Mouse (Mus musculus): ENCODE data around the gene B4galnt2. TPM values are rescaled to one million over a fixed set of nuclear protein-coding genes. Genes with fewer than 3 reads are reported as not detected.

B4galnt2 gene
- polyA plus RNA-seq, 1 experiment: not detected

DNA sequence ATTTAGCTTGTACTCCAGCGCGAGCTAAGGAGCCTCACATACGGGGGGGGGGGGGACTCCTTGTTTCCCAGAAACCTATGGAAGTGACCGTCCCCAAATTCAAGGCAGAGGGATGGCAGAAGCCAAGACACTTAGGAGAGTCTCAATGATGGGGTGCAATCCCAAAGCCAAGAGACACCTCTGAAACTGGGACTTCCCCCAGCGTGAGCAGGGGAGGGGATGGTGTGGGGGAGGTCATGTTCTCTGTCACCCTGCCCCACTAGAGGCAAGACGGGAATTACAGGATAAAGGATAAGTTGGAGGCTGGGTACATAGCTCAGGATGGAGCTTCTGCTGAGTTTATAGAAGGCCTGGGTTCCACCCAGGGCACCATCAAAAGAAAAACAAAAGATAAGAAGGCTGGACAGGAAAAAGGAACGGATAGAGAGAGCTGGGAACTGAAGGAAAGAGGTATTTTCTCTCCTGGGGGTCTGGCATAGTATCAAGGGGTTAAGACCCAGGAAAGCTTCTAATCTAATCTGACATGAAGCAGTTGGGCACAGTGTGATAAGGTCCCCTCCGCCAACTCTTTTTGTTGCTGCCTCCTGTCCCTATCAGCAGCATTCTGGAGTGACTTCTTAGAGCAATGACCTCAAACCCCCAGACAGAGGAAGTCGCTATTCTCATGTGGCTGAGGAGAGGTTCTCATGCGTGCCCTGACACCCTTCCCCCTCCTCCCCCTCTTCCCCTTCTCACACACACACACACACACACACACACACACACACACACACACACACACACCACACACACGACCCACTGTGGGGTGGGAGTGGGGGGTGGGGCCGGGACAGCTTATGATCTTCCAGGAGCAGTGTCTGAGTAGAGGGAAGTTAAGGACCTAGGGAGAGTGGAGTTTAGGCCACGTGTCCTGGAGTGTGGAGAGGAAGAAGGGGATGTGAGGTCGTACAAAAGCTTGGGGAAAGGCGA is 79.7 kb downstream of the B4galnt2 start:
- 2% methylated on average over 15 of the region's 15 CpGs for whole genome bisulfite sequencing
- H3K27ac ChIP-seq (ENCODE audit: control insufficient read depth, insufficient read depth, low read depth, low read length, poor library complexity): peak overlapping the region; percentile 95
- no peak overlapping the region for H3K4me3 ChIP-seq (replicated peaks; ENCODE audit: control insufficient read depth, low read depth, low read length)
- peaks cover 16% of the 10 kb centered on the region for H3K4me1 ChIP-seq (ENCODE audit: control insufficient read depth, insufficient read depth, low read length)
- TF ChIP-seq POLR2A (IDR thresholded peaks at IDR 0.05; ENCODE audit: borderline replicate concordance, control insufficient read depth, low read depth, low read length) (no peak), CTCF (IDR thresholded peaks at IDR 0.05; ENCODE audit: control insufficient read depth, insufficient read depth, low read length) (no peak)

DNA sequence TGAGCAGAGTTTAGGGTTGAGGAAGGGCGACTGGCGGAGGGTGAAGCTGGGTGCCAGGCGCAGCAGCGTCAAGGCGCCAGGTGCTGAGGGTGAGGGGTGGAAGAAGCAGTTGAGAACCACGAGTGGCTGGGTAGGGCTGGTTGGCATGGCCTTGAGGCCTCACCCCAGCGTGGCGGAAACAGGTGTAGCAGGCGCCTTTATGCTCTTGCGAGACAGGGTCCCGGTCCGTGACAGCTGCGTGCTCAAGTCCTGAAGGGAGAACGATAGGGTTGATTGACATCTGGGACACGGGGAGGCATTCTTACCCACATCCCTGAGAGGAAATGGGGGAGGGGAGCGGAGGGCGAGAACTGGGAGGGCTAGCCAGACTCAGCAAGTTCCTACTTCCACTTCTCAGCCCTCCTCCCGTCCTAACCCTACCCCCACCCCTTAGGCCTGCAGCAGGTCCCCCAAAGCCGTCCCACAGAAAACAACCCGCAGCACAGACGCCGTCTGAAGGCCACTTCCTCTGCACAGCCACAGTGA is 80.5 kb downstream of the B4galnt2 start:
- peak overlapping the region; percentile 43 for H3K4me3 ChIP-seq (replicated peaks; ENCODE audit: control insufficient read depth, low read depth, low read length)
- H3K27ac ChIP-seq (ENCODE audit: control insufficient read depth, insufficient read depth, low read depth, low read length, poor library complexity): peak overlapping the region; percentile 95
- WGBS: under 1% methylated on average over 22 of the region's 22 CpGs
- TF ChIP-seq POLR2A (IDR thresholded peaks at IDR 0.05; ENCODE audit: borderline replicate concordance, control insufficient read depth, low read depth, low read length): peak; percentile 43; the same call in 1 of the 2 replicates
- no peak for TF ChIP-seq CTCF (IDR thresholded peaks at IDR 0.05; ENCODE audit: control insufficient read depth, insufficient read depth, low read length)
- peaks cover 15% of the 10 kb centered on the region for H3K4me1 ChIP-seq (ENCODE audit: control insufficient read depth, insufficient read depth, low read length)

DNA sequence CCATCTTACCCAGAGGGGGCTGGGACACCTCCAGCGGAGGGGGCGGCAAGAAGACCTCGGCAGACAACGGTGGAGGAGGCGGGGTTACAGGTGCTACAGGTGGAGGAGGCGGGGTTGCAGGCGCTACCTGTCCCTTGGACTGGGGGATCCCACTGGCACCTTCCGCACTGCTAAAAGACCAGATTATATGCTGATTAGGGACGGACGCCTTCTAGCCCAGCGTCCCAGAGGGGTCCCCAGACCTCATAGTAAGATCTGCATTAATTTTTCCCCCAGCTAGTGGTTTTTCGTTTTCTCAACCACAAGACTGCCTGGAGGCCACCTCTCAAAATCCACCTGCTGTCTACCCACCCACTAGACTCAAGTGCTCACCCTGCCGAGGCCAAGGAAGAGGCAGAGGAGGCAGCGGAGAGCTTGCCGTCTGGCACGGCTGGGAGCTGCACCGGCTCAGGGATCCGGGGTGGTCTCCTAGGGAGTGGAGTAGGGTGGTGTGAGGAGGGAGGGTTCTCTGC is 81.0 kb downstream of the B4galnt2 start:
- peaks cover 15% of the 10 kb centered on the region for H3K4me1 ChIP-seq (ENCODE audit: control insufficient read depth, insufficient read depth, low read length)
- WGBS: 34% methylated on average over 18 of the region's 18 CpGs
- peak overlapping the region; percentile 43 for H3K4me3 ChIP-seq (replicated peaks; ENCODE audit: control insufficient read depth, low read depth, low read length)
- H3K27ac ChIP-seq (ENCODE audit: control insufficient read depth, insufficient read depth, low read depth, low read length, poor library complexity): peak overlapping the region; percentile 95
- TF ChIP-seq POLR2A (IDR thresholded peaks at IDR 0.05; ENCODE audit: borderline replicate concordance, control insufficient read depth, low read depth, low read length): no peak
- no peak for TF ChIP-seq CTCF (IDR thresholded peaks at IDR 0.05; ENCODE audit: control insufficient read depth, insufficient read depth, low read length)

DNA sequence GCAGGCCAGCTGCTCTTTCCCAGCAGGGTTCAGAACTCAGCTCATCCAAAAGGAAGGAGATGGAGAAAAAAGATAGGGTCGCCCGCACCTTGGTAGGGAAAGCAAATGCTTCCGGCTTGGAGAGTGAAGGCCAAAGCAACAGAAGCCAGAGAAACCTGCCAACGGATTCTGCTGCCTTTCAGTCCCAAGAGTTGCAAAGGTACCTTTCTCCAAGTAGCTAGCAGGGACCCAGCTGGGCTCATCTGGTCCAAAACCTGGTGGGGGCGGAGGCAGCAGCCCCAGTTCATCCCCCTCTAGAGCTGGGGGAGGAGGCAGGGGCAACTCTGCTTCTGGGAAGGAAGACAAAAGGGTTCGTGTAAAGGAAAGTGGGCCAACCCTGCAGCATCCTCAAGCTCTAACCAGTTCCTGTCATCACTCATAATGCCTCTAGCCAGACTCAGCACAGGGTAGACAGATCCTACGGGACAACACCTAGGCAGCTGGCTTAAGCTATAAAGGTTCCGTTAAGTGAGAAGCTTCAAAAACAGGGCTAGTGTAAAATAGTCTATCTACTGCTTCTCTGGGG is 81.6 kb downstream of the B4galnt2 start:
- H3K4me1 ChIP-seq (ENCODE audit: control insufficient read depth, insufficient read depth, low read length): peaks cover 11% of the 10 kb centered on the region
- peak overlapping the region; percentile 95 for H3K27ac ChIP-seq (ENCODE audit: control insufficient read depth, insufficient read depth, low read depth, low read length, poor library complexity)
- TF ChIP-seq POLR2A (IDR thresholded peaks at IDR 0.05; ENCODE audit: borderline replicate concordance, control insufficient read depth, low read depth, low read length) (no peak), CTCF (IDR thresholded peaks at IDR 0.05; ENCODE audit: control insufficient read depth, insufficient read depth, low read length) (no peak)
- WGBS: 68% methylated on average over 8 of the region's 8 CpGs
- H3K4me3 ChIP-seq (replicated peaks; ENCODE audit: control insufficient read depth, low read depth, low read length): no peak overlapping the region

DNA sequence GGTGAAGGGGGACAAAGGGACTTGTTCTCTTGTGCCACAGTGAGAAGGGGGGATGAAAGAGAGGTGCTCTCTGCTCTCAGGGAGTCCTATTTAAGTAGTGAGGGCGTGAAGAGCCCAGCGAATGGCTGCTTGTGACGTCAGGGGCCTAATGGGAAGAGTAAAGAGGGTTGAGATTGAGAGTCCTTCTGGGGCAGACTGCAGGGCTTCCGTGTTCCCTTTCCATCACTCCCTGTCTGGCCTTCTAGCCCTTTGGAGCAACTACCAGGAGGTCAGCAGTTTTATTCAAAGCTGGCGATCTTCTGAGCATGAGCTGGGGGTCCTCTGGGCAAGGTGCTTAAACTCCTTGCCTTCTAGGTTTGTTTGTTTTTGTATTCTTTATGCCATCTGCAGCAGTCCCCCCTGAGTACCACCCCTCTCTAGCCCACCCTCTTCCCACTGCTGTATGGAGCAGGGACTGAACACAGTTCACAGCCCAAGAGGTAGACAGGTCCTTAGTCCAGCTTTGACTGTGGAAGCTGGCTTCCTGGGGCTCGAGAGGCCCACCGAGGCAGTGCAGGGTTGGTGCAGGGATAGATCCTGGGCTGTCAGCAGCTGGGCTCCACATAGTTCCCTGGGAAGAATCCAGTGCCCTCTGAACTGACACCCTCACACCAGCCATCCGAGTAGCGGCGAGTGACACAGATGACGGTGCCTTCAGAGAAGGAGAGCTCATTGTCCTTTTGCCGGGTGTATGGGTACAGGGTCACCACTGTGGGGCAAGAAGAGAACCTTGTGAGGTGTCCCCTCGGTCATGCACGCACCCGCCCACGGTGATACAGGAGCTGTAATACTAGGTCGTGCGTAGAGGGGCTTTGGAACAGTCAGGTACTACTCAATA is 82.3 kb downstream of the B4galnt2 start:
- no peak for TF ChIP-seq CTCF (IDR thresholded peaks at IDR 0.05; ENCODE audit: control insufficient read depth, insufficient read depth, low read length)
- no peak for TF ChIP-seq POLR2A (IDR thresholded peaks at IDR 0.05; ENCODE audit: borderline replicate concordance, control insufficient read depth, low read depth, low read length)
- no peak overlapping the region for H3K27ac ChIP-seq (ENCODE audit: control insufficient read depth, insufficient read depth, low read depth, low read length, poor library complexity)
- peaks cover 10% of the 10 kb centered on the region for H3K4me1 ChIP-seq (ENCODE audit: control insufficient read depth, insufficient read depth, low read length)
- 88% methylated on average over 18 of the region's 18 CpGs for WGBS
- H3K4me3 ChIP-seq (replicated peaks; ENCODE audit: control insufficient read depth, low read depth, low read length): no peak overlapping the region

DNA sequence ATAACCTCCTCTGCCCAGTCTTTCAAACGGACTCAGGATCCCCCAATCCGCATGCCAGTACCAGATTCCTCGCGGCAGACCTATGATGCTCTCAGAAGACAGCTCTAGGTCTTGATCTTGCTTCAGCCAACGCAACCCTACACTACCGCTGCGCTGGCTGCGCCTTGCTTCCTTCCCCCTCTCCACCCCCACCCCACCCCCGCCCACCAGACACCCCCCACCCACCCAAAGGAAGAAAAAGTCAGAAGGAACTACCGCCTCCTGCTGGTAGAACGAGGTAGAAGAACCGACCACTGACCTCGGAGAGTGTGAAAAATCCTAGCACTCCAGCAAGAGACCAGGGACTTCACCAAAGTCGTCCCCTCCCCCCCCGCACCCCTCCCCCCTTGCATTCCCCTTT is 83.0 kb downstream of the B4galnt2 start:
- 29% methylated on average over 15 of the region's 15 CpGs for WGBS
- Histone ChIP-seq H3K4me1 (ENCODE audit: control insufficient read depth, insufficient read depth, low read length) (peaks cover 9% of the 10 kb centered on the region), H3K27ac (ENCODE audit: control insufficient read depth, insufficient read depth, low read depth, low read length, poor library complexity) (no peak overlapping the region), H3K4me3 (replicated peaks; ENCODE audit: control insufficient read depth, low read depth, low read length) (no peak overlapping the region)
- TF ChIP-seq CTCF (IDR thresholded peaks at IDR 0.05; ENCODE audit: control insufficient read depth, insufficient read depth, low read length) (peak; percentile 11; the same call in 1 of the 2 replicates), POLR2A (IDR thresholded peaks at IDR 0.05; ENCODE audit: borderline replicate concordance, control insufficient read depth, low read depth, low read length) (no peak)

DNA sequence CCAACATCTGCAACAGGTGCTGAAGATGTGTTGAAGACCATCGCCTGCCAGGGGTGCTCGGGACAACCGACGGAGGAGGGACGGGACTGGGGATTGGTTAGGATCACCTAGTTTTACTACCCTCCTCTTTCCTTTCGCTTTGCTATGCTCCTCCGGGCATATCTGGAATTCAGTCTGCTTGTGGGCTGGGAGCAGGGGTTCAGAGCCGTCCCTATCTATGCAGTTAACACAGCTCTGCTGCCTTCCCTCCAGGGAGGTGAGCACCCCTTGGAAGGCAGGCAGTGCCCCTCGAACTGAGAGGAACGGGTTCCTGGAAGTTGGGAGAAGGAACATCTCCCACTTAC is 83.4 kb downstream of the B4galnt2 start:
- WGBS: 11% methylated on average over 10 of the region's 10 CpGs

More for the DNA sequence above, 83.4 kb downstream of the B4galnt2 start:
- Histone ChIP-seq H3K4me3 (replicated peaks; ENCODE audit: control insufficient read depth, low read depth, low read length) (peak overlapping the region; percentile 2), H3K27ac (ENCODE audit: control insufficient read depth, insufficient read depth, low read depth, low read length, poor library complexity) (peak overlapping the region; percentile 15; the same call in 1 of the 2 replicates), H3K4me1 (ENCODE audit: control insufficient read depth, insufficient read depth, low read length) (peaks cover 9% of the 10 kb centered on the region)
- TF ChIP-seq CTCF (IDR thresholded peaks at IDR 0.05; ENCODE audit: control insufficient read depth, insufficient read depth, low read length) (no peak), POLR2A (IDR thresholded peaks at IDR 0.05; ENCODE audit: borderline replicate concordance, control insufficient read depth, low read depth, low read length) (no peak)

Measured in bone marrow, adult 2 months (tissue).